Mouse (Mus musculus) neural tube, embryonic 10.5 days (tissue): ENCODE results near the gene 1500011B03Rik.

Experiments
- DNase-seq: peaks from one replicate; pipeline ENCODE4 v3.0.0-alpha.2; 2017; ENCODE audit warnings: low spot score; ENCODE audit errors: extremely low spot score

1500011B03Rik gene

DNA sequence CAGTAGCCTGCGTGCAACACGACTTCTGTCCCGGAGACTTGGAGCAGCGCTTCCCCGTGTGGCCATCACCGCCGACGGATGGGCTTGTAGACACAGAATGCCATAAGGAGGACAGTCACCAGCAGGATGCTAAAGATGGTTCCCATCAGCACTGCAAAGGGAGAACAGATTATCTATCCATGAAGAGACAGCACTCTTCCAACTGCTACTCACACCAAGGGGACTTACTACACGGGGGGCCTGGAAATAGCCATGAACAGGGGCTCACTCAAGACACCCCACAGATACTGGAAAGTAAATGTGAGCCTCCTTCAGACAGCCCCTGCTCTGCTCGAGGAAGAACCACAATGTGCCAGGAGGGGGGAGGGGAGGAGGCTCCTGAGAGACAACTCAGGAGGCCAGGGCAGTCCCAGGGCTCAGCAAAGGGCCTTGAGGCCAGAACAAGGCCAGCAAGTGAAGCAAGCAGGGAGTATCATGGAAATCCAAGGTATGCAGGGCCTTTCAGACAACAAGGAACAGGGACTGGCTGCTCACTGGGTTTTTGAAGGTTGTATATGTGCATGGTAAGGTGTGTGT is 14.0 kb downstream of the 1500011B03Rik start:
- DNase-seq: no peak

DNA sequence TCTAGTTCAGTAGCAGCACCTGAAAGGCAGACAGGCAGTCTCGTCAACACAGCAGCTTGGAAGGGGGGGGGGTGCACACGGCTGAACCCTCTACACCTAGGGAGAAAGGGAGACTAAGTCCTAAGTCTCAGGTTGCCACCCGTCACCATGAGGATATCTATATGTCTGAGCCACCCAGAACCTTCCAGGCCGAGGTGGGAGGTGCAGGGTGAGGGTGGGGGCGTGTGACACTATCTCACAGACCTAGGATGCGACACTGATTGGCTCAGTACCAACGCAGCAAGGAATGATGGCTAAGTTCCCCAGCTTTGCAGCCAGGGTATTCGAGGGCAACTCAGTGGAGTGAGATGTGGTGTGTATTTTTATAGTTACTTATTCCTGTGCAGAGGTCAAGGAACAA is 14.9 kb downstream of the 1500011B03Rik start:
- DNase-seq: no peak

DNA sequence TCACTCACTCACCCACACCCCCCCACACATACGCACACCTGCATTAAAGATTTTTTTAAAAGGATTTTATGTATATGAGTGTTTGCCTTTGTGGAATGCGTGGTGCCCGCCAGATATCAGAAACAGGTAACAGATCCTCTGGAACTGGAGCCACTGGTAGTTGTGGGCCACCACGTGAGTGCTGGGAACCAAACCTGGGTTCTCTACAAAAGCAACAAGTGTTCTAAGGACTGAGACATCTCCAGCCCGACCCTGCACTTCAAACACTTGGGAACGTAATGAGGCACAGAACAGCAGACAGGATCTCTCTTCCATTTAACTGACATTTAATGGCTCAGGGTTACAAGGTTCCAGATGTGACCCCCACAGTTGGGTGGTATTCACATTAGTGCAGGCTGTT is 15.4 kb downstream of the 1500011B03Rik start:
- no peak for DNase-seq

DNA sequence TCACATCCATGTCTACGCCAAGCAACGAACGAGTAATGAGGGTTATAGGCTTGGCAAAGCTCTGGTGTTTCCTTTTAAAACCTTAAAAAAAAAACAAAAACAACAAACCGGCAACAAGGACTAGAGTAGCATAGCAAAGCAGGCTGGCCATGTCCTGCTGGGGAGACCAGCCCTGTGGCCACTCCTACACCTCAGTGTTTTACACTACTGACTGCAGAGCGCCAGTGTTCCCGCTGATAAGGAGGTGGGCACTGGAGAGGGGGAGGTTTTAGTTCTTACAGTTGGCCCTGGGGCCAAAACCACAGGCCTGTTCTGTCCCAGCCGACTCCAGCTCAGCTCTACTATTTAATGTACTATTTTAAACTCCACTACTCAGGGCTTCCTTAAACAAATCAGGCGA is 15.8 kb downstream of the 1500011B03Rik start:
- no peak for DNase-seq

DNA sequence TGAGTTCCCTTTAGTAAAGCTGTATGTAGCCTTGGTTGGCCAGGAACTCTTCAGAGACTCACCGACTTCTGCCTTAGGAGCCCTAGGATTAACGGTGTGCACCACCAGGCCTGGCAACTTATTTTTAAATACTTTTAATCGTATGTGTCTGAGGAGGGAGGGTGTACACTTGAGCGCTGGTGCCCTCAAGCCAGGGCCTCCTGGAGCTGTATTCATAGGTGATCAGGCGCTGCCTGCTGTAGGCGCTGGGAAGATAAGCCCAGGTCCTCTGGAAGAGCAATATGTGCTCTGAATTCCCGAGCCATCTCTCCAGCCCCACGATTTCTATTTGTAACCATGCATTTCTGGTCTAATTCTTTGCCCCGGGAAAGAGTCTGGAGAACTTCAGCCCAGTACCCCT is 16.2 kb downstream of the 1500011B03Rik start:
- no peak for DNase-seq

DNA sequence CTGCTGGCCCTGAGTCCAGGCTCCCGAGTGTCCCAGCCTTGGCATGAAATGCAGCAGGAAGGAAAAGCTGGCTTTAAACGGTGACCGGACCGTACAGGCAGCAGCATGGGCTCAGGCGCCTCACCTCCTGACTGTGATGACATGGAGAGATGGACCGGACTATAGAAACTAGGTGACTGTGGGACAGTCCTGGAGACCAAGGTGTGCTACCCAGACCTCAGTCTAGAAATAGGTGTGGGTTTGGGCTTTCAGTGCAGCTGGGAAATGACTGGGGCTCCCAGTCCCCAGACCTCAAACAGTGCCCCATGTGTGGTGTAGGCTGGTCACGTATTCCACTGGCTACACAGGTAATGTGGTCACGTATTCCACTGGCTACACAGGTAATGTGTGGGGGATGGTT is 16.6 kb downstream of the 1500011B03Rik start:
- DNase-seq: no peak

DNA sequence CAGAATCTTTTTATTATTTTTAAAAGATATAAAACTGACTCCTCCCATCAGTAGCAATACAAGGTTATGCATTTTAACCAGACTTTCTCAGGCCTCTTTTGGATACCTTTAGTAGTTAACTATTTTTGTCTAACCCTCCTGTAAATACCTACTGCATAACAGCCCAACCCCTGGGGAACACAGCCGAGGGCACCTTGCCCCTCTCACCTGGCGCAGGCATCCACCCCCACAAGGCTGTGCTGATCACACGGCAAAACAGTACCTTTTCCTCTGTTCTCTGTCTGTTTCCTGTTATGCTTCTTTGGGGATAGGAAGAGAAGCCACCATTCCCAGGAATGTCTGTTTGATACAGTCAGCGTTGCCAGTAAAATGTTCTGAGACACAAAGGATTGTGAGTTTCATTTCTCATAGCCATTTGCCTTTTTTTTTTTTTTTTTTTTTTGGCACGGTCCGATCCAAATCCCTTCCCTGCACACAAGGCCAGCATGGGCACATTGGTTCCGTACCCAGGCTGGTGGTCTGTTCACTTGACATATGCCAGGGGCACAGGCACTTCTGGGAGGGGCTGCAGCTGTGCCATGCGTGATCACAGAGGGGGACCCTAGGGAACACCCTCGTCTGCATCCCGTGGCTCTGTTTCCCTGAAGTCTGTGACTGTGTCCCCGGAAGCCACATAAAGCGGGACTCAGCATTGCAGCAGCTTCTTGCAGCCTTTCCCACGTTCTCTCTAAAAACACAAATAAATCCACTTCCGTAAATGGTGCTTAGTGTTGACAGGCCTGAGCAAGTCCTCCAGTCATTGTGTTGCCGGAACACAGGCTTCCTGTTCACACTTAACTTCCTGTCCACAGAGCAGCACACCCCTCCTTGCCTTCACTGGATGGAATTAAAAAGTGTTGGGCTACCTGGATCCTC is 17.6 kb downstream of the 1500011B03Rik start:
- DNase-seq: no peak

DNA sequence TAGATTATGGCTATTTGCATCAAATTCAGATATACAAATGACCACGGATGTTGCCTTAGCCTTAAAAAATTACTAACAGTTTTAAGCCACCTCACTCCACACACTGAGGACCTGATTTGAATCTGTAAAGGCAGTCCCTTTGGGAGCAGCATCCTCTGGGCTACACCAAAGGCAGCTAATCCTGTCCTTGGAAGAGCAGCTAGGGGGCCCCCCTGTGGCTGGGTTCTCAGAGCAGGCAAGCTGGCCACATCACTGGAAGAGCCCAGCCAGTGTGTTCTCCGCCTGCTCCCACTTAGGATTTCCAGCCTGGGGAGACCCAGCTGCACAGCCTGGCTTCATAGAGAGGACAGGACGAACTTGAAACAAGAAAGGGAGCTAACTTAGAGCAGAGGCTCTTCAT is 18.3 kb downstream of the 1500011B03Rik start:
- no peak for DNase-seq

DNA sequence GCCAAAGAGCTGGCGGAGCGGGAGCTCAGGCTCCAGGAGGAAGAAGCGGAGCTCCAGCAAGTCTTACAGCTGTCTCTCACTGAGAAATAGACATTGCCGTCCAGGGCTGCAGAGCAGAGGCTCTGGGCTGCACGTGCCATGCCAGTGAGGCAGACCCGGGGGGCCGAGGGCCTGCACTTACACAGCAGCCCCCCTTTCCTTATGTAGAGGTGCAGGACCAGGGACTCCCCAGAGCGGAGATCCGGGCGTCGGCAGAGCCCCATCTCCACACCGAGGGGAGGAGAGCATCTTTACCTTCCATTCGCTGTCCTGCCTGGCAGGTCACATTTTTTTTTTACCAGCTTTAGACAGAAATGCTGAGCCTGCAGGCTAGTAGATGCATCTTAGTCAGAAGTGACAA is 18.9 kb downstream of the 1500011B03Rik start:
- DNase-seq: no peak

DNA sequence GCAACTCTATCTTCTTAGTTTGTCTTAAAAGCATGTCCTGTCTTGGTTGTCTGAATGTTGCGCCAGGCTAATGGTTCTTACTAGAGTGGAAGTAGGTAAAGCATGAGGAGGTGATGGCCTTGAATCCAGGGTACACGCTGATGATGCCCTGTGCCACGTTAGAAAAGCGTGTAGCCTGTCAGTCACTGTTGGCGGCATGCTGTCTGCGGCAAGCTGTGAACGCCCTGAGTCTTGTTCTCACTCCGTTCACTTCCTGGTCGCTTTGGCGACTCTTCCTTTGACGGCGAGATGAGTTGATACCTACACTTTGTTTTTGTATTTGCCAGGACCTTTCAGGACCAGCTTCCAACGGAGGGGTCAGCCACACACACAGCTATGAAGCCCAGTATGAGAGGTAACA is 20.0 kb downstream of the 1500011B03Rik start:
- no peak for DNase-seq

DNA sequence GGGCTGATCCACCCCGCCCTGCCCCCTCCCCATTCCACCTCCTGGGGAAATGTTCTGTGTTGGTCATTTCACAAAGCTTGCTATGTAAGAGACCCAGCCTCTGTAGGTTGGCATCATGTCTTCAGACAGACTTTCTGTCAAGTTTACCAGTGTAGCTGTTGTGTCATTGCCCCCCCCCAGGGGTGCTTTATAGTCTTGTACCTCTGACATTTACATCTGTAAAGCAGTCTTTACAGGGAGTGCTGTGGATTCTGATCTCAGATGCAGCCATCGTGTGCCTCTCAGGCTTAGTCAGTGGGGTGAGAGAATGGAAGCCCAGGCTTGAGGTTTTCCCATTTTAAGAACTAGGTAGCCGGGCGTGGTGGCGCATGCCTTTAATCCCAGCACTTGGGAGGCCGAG is 21.4 kb downstream of the 1500011B03Rik start:
- no peak for DNase-seq

DNA sequence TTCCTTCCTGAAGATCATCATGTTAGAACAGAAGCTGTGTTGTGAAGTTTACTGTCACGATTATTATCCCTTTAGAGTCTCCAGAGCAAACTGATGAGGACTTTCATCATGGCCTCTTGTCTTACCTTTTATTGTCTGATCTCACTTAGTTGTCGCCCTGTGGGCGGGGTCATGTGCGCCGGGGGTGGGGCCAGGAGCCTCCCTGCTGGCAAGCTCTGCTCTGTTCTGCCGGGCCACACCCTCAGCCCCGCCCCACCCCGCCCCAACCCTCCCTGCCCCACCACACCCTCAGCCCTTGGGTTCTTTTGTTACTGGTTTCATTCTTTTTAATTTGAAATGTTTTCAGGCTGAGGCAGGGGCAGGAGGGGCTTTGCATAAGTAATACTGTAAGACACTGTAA is 22.2 kb downstream of the 1500011B03Rik start:
- DNase-seq: no peak

DNA sequence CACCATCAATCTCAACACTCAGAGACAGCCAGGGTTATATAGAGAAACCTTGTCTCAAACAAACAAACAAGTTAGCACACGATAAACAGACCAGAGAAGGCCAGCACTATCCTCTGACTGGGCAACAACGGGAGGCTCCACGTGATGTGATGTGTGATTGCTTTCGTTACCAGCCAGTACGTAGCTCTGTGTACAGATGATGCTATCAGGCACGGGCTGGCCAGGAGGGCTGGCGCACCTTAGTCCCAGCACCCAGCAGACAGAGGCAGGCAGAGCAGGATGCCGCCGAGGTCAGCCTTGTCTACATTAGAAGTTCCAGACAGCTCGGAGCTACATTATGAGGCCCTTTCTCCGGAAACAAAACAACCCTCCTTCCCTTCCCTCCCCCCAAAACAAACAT is 23.4 kb downstream of the 1500011B03Rik start:
- no peak for DNase-seq

DNA sequence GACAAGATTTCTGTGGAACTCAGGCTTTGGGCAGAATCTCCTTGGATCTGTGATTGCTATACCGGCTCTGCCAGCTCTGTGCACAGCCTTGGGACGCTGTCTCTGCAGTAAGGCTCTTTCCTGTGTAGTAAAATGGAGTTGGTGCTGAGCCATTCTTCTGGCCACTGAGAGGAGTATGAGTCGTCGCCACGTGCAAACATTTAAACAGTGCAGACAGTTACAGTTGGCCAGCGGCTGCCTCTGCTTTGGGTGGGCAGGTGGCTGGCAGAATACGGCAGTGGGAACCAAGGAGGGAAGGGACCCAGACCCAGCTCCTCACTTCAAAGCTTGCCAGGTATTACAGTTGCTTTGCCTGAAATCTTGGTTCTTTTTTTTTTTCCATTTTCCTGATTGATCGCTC is 26.0 kb downstream of the 1500011B03Rik start:
- no peak for DNase-seq

DNA sequence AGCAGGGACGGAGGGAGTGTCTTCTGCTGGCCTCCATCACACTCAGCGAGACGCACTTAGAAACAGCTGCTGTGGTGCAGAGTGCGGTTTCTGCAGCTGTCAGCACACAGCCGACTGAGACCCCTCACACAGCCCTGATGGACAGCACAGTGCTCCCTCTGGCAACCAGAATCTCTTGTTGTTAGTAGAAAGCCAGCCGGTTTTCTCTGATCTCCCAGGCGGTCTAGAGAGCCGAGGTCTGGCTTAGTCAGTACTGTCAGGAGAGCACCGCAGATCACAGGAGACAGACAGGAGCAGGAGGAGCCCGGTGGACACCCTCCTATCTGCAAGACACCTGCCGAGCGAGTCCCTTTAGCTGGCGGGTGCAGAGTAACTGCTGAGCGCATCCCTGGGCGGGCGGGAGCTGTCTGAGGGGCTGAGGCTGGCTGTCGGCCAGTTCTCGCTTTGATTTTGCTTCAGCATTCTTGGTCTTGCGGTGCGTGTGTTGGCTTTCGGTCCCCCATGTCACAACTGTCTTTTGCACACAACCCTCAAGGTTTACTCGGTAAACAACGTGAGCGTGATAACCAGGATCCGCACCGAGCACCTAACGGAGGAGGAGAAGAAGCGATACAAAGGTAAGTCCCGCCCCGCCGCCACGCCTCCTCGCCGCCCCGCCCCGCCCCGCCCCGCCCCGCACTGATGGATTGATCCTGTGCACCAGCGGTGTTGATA is 26.8 kb downstream of the 1500011B03Rik start:
- DNase-seq: peak; percentile 51

DNA sequence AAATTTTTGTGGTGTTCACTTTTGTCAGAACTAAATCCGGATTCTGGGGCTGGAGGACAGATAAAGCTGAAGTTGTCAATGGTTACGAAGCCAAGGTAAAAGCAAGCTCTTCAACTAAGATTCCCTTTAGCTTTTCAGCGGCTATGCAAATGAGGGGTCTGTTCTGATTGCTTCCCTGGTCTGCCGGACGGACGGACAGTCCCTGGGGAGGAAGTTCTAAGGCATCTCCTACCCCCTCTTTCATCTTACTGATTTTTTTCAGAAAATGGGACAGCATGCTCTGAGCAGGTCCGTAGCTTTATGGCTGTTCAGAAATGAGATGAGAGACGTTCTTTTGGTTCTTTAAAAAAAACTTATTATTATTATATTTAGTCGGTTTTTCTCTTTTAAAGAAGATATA is 27.6 kb downstream of the 1500011B03Rik start:
- DNase-seq: no peak

DNA sequence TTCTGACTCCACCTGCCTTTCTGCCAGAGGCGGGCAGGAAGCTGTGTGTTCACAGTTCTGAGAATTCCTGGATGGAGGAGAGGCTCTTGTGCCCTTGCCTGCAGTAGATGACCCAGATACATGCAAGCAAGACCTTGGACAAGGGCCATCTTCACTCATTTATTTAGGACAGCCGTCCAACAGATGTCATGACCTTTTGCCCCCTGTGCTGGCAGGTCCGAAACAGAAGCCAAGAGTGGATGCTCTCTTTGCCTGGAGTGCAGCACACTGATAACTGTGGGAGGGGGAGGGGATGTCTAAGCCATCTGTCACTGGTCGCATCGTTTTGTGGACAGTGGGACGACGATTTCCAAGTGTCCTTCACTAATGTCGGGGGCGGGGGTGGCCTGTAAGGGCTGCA is 28.0 kb downstream of the 1500011B03Rik start:
- peak; percentile 29 for DNase-seq

DNA sequence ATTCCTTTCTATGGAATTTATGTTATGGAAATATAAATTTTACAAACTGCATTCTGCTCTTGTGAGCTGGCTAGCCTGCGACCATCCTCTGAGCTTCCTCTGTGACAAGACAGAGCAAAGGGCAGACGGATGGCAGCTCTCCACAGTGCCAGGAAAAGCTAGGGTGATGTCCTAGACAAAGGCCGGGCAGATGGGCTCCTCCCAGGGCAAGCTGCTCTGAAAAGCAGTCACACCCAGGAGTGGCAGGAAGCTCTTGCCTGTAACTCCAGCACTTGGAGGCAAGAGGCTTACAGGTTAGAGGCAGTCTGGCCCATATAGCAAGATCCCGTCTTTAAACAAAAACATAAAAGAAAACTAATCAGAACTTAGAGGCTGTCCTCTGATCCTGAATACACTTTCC is 28.7 kb downstream of the 1500011B03Rik start:
- DNase-seq: no peak

DNA sequence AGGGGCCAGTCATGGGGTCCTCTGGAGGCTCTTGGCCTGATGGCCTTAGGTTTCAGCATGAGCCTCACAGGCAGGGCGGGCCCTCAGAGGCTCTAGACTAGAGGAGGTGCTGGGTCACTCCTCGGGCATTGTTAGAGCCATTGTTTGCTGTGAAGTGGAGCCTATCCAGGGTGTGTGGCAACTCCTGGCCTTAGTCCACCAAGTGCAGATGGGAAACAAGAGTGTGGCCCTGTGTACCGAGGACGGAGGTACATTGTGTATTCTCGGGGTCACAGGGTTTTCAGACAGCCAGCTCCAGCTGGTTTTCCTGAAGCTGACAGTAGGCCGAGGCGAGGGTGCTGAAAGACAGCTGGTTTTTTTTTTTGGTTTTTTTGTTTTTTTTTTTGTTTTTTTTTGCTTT is 30.0 kb downstream of the 1500011B03Rik start:
- DNase-seq: no peak

DNA sequence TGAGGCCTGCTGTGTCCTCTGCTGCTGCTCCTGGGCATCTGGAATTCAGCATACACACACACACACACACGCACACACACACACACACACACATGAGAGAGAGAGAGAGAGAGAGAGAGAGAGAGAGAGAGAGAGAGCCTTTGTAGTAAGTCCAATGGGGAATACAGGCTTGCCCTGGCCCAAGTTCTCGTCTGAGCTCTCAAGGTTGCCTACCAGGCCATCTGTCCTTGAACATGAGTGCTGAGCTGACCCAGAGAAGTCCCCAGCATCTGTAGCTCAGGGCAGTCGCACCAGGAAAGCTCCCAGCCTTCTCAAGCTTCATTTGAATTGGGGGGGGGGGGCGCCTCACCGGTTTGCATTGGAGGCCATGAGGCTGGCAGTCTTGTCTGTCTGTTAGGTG is 38.1 kb downstream of the 1500011B03Rik start:
- no peak for DNase-seq

DNA sequence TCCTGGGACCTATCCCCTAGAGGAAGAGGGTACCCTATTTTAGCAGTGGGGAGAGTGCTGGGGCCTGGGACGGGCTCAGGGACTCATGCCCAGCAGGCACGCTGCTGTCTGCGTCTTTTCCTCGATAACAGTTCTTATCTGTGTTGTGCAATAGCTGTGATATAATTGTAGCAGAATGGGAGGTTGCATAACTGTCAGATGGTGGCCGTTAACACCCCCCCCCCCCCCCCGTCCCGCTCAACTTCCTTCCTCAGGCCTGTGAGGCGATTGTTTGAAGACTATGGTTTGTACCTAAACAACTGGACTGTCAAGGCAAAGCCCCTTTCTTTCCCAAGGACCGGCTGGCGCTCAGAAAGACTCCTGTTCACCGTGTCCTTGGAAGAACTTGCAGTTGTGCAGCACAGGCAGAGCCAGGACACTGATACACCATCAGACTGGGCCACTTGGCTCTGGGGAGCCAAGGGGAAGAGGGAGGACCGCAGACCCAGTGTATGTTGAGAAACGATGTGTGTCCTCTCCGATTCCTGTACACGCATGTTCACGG is 38.6 kb downstream of the 1500011B03Rik start:
- DNase-seq: no peak
